Mouse (Mus musculus): ENCODE measurements around the gene Supt5. TPM values are rescaled to one million over a fixed set of nuclear protein-coding genes. Genes with fewer than 3 reads are reported as not detected.

Gene Supt5
- total RNA-seq, 2 experiments from 2014 or later, result 52.8 to 54.3 TPM

- peak; percentile 95 for DNase-seq
Observed at GRCm38 (mm10) chr7:28375176-28375921, 36.8 kb upstream of the Supt5 start.

- no peak for DNase-seq
Observed at GRCm38 (mm10) chr7:28374647-28375046, 36.1 kb upstream of the Supt5 start.

GRCm38 (mm10) chr7:28373891-28374495, 35.4 kb upstream of the Supt5 start:
- DNase-seq, result no peak

GRCm38 (mm10) chr7:28373131-28373581, 34.6 kb upstream of the Supt5 start:
- peak; percentile 66 for DNase-seq

- DNase-seq, result peak; percentile 98
Observed at GRCm38 (mm10) chr7:28372251-28373108, 33.9 kb upstream of the Supt5 start, which contains the start of gene Plekhg2. Gene Plekhg2, minus strand, starts transcription at chr7:28372599.

- peak; percentile 83 for DNase-seq
Observed at GRCm38 (mm10) chr7:28371514-28371989, 33.0 kb upstream of the Supt5 start.

- peak; percentile 23 for DNase-seq
Observed at GRCm38 (mm10) chr7:28370977-28371513, 32.5 kb upstream of the Supt5 start.

GRCm38 (mm10) chr7:28370051-28370450, 31.5 kb upstream of the Supt5 start:
- no peak for DNase-seq

- no peak for DNase-seq
Observed at GRCm38 (mm10) chr7:28368276-28368920, 29.9 kb upstream of the Supt5 start.

- DNase-seq, result no peak
Observed at GRCm38 (mm10) chr7:28367663-28368275, 29.2 kb upstream of the Supt5 start.

- DNase-seq, result no peak
Observed at GRCm38 (mm10) chr7:28362441-28363060, 24.0 kb upstream of the Supt5 start.

- no peak for DNase-seq
Observed at GRCm38 (mm10) chr7:28361647-28362341, 23.2 kb upstream of the Supt5 start.

- DNase-seq, result no peak
Observed at GRCm38 (mm10) chr7:28360291-28360690, 21.7 kb upstream of the Supt5 start.

GRCm38 (mm10) chr7:28359854-28360253, 21.3 kb upstream of the Supt5 start:
- DNase-seq, result no peak

- no peak for DNase-seq
Observed at GRCm38 (mm10) chr7:28358431-28358830, 19.9 kb upstream of the Supt5 start.

- DNase-seq, result no peak
Observed at GRCm38 (mm10) chr7:28357984-28358383, 19.4 kb upstream of the Supt5 start.

GRCm38 (mm10) chr7:28356981-28357380, 18.4 kb upstream of the Supt5 start:
- peak; percentile 73 for DNase-seq

- no peak for DNase-seq
Observed at GRCm38 (mm10) chr7:28355221-28355620, 16.7 kb upstream of the Supt5 start.

GRCm38 (mm10) chr7:28354596-28354995, 16.1 kb upstream of the Supt5 start:
- DNase-seq, result no peak

GRCm38 (mm10) chr7:28354113-28354581, 15.6 kb upstream of the Supt5 start:
- DNase-seq, result no peak
